Mouse (Mus musculus): ENCODE results near the gene Apoc4. TPM values are rescaled to one million over a fixed set of nuclear protein-coding genes. Genes with fewer than 3 reads are reported as not detected.

Apoc4 gene
- polyA plus RNA-seq, 1 experiment from 2014 or later = not detected

DNA sequence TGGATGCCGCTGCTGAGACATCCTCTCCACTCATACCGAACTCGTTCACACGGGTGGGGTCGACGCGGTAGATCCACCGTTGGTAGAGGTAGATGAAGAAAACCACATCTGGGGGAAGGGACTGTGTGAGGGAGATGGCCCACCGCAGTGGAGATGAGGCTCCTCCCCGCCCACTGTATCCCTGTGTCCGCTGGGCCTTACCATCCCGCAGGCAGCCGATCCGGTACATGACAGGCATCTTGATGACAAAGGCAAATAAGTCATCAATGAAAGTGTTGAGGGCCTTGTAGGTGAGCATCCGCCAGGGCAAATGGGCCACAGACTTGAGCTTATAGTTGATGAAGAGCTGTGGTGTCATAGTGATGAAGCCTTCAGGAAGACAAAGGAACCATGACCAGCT lies 47.4 kb downstream of the Apoc4 start:
- Histone ChIP-seq H3K27me3 (no peaks in the 10 kb centered on the region), H3K4me1 (peaks cover 6% of the 10 kb centered on the region; the same call in 1 of the 2 replicates), H3K4me2 (no peak overlapping the region), H3K4me3 (replicated peaks) (no peak overlapping the region), H3K9ac (no peak overlapping the region), H3K9me3 (no peaks in the 10 kb centered on the region), H3K27ac (no peak overlapping the region), H3K36me3 (replicated peaks) (peaks cover 71% of the 10 kb centered on the region)
- 91% methylated on average over 15 of the region's 15 CpGs for WGBS
- ATAC-seq (ENCODE audit: low FRiP score) = no peak

- no peaks in the 10 kb centered on the region for H3K27me3 ChIP-seq
- H3K27ac ChIP-seq = no peak overlapping the region
- no peak overlapping the region for H3K9ac ChIP-seq
- H3K4me1 ChIP-seq = peaks cover 11% of the 10 kb centered on the region; the same call in 1 of the 2 replicates
- H3K4me2 ChIP-seq = no peak overlapping the region
- no peak overlapping the region for H3K4me3 ChIP-seq (replicated peaks)
- H3K9me3 ChIP-seq = no peaks in the 10 kb centered on the region
- peaks cover 65% of the 10 kb centered on the region for H3K36me3 ChIP-seq (replicated peaks)
- no peak for ATAC-seq (ENCODE audit: low FRiP score)
- WGBS = 94% methylated on average over 17 of the region's 17 CpGs
These were observed 48.1 kb downstream of the Apoc4 start for GRCm38 (mm10) chr7:19633197-19633596.

DNA sequence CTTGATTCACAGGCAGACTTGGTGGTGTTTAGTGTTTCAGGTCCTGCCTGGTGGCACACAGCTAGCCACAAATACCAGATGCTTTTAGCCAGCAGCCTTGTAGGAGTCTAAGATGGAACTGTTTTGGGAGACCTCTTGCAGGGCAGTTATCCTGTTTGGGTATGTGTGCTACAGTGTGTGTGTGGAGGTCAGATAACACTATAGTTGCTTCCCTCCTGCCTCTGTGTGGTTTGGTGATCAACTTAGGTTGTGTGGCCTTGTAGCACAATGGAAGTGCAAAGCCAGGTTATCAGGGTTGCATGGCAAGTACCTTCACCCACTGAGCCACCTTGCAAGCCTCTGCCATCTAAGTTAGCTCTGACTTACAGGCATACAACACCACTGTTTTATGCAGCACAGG lies 48.6 kb downstream of the Apoc4 start:
- Histone ChIP-seq H3K9ac (no peak overlapping the region), H3K27ac (no peak overlapping the region), H3K9me3 (no peaks in the 10 kb centered on the region), H3K27me3 (no peaks in the 10 kb centered on the region), H3K4me2 (no peak overlapping the region), H3K4me3 (replicated peaks) (no peak overlapping the region), H3K36me3 (replicated peaks) (peaks cover 60% of the 10 kb centered on the region), H3K4me1 (peaks cover 11% of the 10 kb centered on the region; the same call in 1 of the 2 replicates)
- ATAC-seq (ENCODE audit: low FRiP score) = no peak

DNA sequence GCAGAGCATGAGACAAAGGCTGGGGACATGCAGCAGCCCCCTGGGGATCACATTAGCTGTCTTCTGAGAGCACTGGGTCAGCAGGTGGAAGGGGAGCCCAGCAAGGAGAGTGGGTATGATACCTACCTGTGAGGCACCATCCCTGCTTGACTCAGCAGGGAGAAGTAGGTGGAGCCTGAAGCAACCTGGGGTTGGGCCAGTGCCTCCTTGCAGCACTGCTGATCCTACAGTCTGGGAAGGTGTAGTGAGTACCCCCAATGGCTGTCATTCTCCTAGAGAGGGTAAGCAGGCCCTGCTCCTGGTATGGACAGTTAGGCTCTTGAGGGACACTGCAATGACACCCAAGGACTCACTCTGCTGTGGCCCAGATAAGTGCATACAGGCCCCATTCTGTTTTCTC lies 49.0 kb downstream of the Apoc4 start:
- H3K9ac ChIP-seq = no peak overlapping the region
- H3K36me3 ChIP-seq (replicated peaks) = peaks cover 55% of the 10 kb centered on the region
- H3K4me1 ChIP-seq = peaks cover 11% of the 10 kb centered on the region; the same call in 1 of the 2 replicates
- no peaks in the 10 kb centered on the region for H3K9me3 ChIP-seq
- no peak overlapping the region for H3K27ac ChIP-seq
- ATAC-seq (ENCODE audit: low FRiP score) = no peak
- H3K4me2 ChIP-seq = no peak overlapping the region
- no peak overlapping the region for H3K4me3 ChIP-seq (replicated peaks)
- no peaks in the 10 kb centered on the region for H3K27me3 ChIP-seq

DNA sequence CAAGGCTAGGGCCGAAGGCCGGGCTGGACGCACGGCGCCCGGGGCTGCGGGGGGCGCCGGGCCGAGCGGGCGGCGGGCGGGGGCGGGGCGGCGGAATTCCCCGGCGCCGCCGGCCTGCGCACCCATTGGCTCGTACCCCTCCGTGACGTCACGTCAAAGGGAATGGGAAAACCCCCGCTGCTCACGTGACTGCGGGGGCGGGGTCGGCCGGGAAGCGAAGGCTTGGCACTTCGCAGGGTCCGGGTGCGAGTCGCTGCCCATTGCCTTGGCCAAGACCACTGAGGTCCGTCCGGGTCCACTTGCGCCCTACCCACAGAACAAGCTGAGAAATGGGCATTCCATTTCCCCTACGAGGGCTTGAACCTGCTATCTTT lies 51.9 kb downstream of the Apoc4 start, which contains the start of gene Relb:
TSS of gene Relb (minus strand) at position 78 of the 374 bp plus-strand sequence.
- peak within 1 kb of the TSS; percentile 95 for H3K4me2 ChIP-seq
- no peaks in the 10 kb centered on the region for H3K9me3 ChIP-seq
- H3K4me3 ChIP-seq (replicated peaks) = peak within 1 kb of the TSS; percentile 72
- 1% methylated on average over 26 of the region's 41 CpGs for WGBS
- peak; percentile 78 for ATAC-seq (ENCODE audit: low FRiP score)
- peaks cover 26% of the 10 kb centered on the region for H3K36me3 ChIP-seq (replicated peaks)
- H3K27ac ChIP-seq = peak within 1 kb of the TSS; percentile 78
- H3K9ac ChIP-seq = peak within 1 kb of the TSS; percentile 58; the same call in 1 of the 2 replicates
- H3K4me1 ChIP-seq = peaks cover 11% of the 10 kb centered on the region; the same call in 1 of the 2 replicates
- H3K27me3 ChIP-seq = no peaks in the 10 kb centered on the region

- no peaks in the 10 kb centered on the region for H3K27me3 ChIP-seq
- peak overlapping the region; percentile 78 for H3K27ac ChIP-seq
- WGBS = 2% methylated on average over 50 of the region's 57 CpGs
- peaks cover 20% of the 10 kb centered on the region for H3K36me3 ChIP-seq (replicated peaks)
- H3K4me2 ChIP-seq = peak overlapping the region; percentile 95
- peak; percentile 90 for ATAC-seq (ENCODE audit: low FRiP score)
- peak overlapping the region; percentile 72 for H3K4me3 ChIP-seq (replicated peaks)
- H3K9ac ChIP-seq = peak overlapping the region; percentile 58; the same call in 1 of the 2 replicates
- no peaks in the 10 kb centered on the region for H3K9me3 ChIP-seq
- H3K4me1 ChIP-seq = peaks cover 11% of the 10 kb centered on the region; the same call in 1 of the 2 replicates
These were observed 52.5 kb downstream of the Apoc4 start for GRCm38 (mm10) chr7:19628536-19629360.

DNA sequence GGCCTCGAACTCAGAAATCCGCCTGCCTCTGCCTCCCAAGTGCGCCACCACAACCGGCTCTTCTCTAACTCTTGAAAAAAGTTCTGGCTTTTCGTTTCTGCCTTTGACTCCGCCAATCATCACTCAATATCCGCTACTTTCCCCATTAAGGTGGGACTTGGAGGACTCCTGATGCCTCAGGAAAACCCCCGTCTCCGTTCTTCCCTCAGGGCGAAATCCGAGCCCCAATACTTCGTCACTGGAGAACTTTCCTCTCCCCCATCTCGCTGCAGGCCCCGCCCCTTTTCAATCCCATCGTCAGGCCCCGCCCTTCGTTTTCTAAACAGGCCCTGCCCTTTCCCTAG lies 53.1 kb downstream of the Apoc4 start:
- H3K27ac ChIP-seq = peak overlapping the region; percentile 78; the same call in 1 of the 2 replicates
- peaks cover 11% of the 10 kb centered on the region; the same call in 1 of the 2 replicates for H3K4me1 ChIP-seq
- WGBS = 18% methylated on average over 17 of the region's 17 CpGs
- H3K27me3 ChIP-seq = no peaks in the 10 kb centered on the region
- H3K9me3 ChIP-seq = no peaks in the 10 kb centered on the region
- H3K4me3 ChIP-seq (replicated peaks) = peak overlapping the region; percentile 72
- ATAC-seq (ENCODE audit: low FRiP score) = no peak
- peak overlapping the region; percentile 95 for H3K4me2 ChIP-seq
- H3K9ac ChIP-seq = no peak overlapping the region
- peaks cover 14% of the 10 kb centered on the region for H3K36me3 ChIP-seq (replicated peaks)

Other genes with a start within 250 kb of the Apoc4 start
- 14.0 and 14.3 TPM in 2 replicates for gene Mark4, start 222.7 kb downstream of the Apoc4 start, polyA plus RNA-seq (2016; fragmentation: Nextera tagmentation; extraction: Ambion mirVana)
- gene Exoc3l2, start 218.1 kb downstream of the Apoc4 start, polyA plus RNA-seq (2016; fragmentation: Nextera tagmentation; extraction: Ambion mirVana) = 0.51 and 0.69 TPM in 2 replicates
- gene Bloc1s3, start 173.1 kb downstream of the Apoc4 start, polyA plus RNA-seq (2016; fragmentation: Nextera tagmentation; extraction: Ambion mirVana) = 3.5 and 3.9 TPM in 2 replicates
- 43.6 and 47.5 TPM in 2 replicates for gene Trappc6a, start 173.1 kb downstream of the Apoc4 start, polyA plus RNA-seq (2016; fragmentation: Nextera tagmentation; extraction: Ambion mirVana)
- 0.17 TPM in 1 of 2 replicates, not detected in the other for gene Nkpd1, start 163.6 kb downstream of the Apoc4 start, polyA plus RNA-seq (2016; fragmentation: Nextera tagmentation; extraction: Ambion mirVana)
- 34.9 and 35.4 TPM in 2 replicates for gene Ppp1r37, start 118.4 kb downstream of the Apoc4 start, polyA plus RNA-seq (2016; fragmentation: Nextera tagmentation; extraction: Ambion mirVana)
- gene Zfp296, start 104.2 kb downstream of the Apoc4 start, polyA plus RNA-seq (2016; fragmentation: Nextera tagmentation; extraction: Ambion mirVana) = 0.18 and 0.34 TPM in 2 replicates
- 120 and 125 TPM in 2 replicates for gene Gemin7, start 103.9 kb downstream of the Apoc4 start, polyA plus RNA-seq (2016; fragmentation: Nextera tagmentation; extraction: Ambion mirVana)
- gene Clasrp, start 77.0 kb downstream of the Apoc4 start, polyA plus RNA-seq (2016; fragmentation: Nextera tagmentation; extraction: Ambion mirVana) = 66.3 and 67.6 TPM in 2 replicates
- gene Relb, start 52.0 kb downstream of the Apoc4 start, polyA plus RNA-seq (2016; fragmentation: Nextera tagmentation; extraction: Ambion mirVana) = 3.3 and 3.6 TPM in 2 replicates
- gene Clptm1, start 16.4 kb downstream of the Apoc4 start, polyA plus RNA-seq (2016; fragmentation: Nextera tagmentation; extraction: Ambion mirVana) = 85.6 and 87.6 TPM in 2 replicates
- not detected in 2 replicates for gene Apoc2, start 3.5 kb downstream of the Apoc4 start, polyA plus RNA-seq (2016; fragmentation: Nextera tagmentation; extraction: Ambion mirVana)
- not detected in 2 replicates for gene Gm44805, start 56 bp downstream of the Apoc4 start, polyA plus RNA-seq (2016; fragmentation: Nextera tagmentation; extraction: Ambion mirVana)
- 0.73 and 1.2 TPM in 2 replicates for gene Apoc1, start 11.2 kb upstream of the Apoc4 start, polyA plus RNA-seq (2016; fragmentation: Nextera tagmentation; extraction: Ambion mirVana)
- 115 and 128 TPM in 2 replicates for gene Apoe, start 17.7 kb upstream of the Apoc4 start, polyA plus RNA-seq (2016; fragmentation: Nextera tagmentation; extraction: Ambion mirVana)
- gene Tomm40, start 34.0 kb upstream of the Apoc4 start, polyA plus RNA-seq (2016; fragmentation: Nextera tagmentation; extraction: Ambion mirVana) = 136 and 149 TPM in 2 replicates
- gene Nectin2, start 69.0 kb upstream of the Apoc4 start, polyA plus RNA-seq (2016; fragmentation: Nextera tagmentation; extraction: Ambion mirVana) = 45.9 and 47.3 TPM in 2 replicates
- gene Bcam, start 89.5 kb upstream of the Apoc4 start, polyA plus RNA-seq (2016; fragmentation: Nextera tagmentation; extraction: Ambion mirVana) = 8.9 and 10.9 TPM in 2 replicates
- 0.47 and 0.56 TPM in 2 replicates for gene Cblc, start 115.3 kb upstream of the Apoc4 start, polyA plus RNA-seq (2016; fragmentation: Nextera tagmentation; extraction: Ambion mirVana)
- 0.62 and 0.96 TPM in 2 replicates for gene Bcl3, start 141.3 kb upstream of the Apoc4 start, polyA plus RNA-seq (2016; fragmentation: Nextera tagmentation; extraction: Ambion mirVana)
- gene Gm19345, start 170.5 kb upstream of the Apoc4 start, polyA plus RNA-seq (2016; fragmentation: Nextera tagmentation; extraction: Ambion mirVana) = 0.65 and 1.3 TPM in 2 replicates
- gene Ceacam16, start 179.8 kb upstream of the Apoc4 start, polyA plus RNA-seq (2016; fragmentation: Nextera tagmentation; extraction: Ambion mirVana) = not detected in 2 replicates
- gene Ceacam19, start 206.5 kb upstream of the Apoc4 start, polyA plus RNA-seq (2016; fragmentation: Nextera tagmentation; extraction: Ambion mirVana) = not detected in 2 replicates
- 3.2 and 4.3 TPM in 2 replicates for gene Pvr, start 239.7 kb upstream of the Apoc4 start, polyA plus RNA-seq (2016; fragmentation: Nextera tagmentation; extraction: Ambion mirVana)

All from forebrain, embryonic 12.5 days (tissue).